Mouse (Mus musculus) myocyte (in vitro differentiated cells): ENCODE data around the gene Rfx1. TPM values are rescaled to one million over a fixed set of nuclear protein-coding genes. Genes with fewer than 3 reads are reported as not detected.

Experiments
- H3K27me3 ChIP-seq: one replicate; pipeline ENCODE4 v1.6.1; 2011; ENCODE audit not compliant: control insufficient read depth, insufficient read depth, insufficient read length
- H3K36me3 ChIP-seq: one replicate; pipeline ENCODE4 v1.6.1; 2011; ENCODE audit not compliant: control insufficient read depth, insufficient read depth
- H3K4me2 ChIP-seq: one replicate; pipeline ENCODE4 v1.6.1; 2011; ENCODE audit warnings: low read depth, control low read depth
- H3K4me3 ChIP-seq: one replicate; pipeline ENCODE4 v1.5.1; 2011; ENCODE audit warnings: mild to moderate bottlenecking, control low read depth, moderate library complexity
- H3K79me2 ChIP-seq: one replicate; pipeline ENCODE4 v1.6.1; 2011; ENCODE audit not compliant: control insufficient read depth, insufficient read depth
- H3ac ChIP-seq: one replicate; pipeline ENCODE4 v1.6.1; 2011; ENCODE audit not compliant: control insufficient read depth, insufficient read length
- CEBPB ChIP-seq: IDR thresholded peaks from 2 replicates; pipeline ENCODE4 v1.6.1; 2011; ENCODE audit warnings: mild to moderate bottlenecking, moderate library complexity; ENCODE audit not compliant: poor library complexity, insufficient read depth, severe bottlenecking
- E2F4 ChIP-seq: IDR thresholded peaks from one replicate; pipeline ENCODE4 v1.6.1; 2011; ENCODE audit warnings: mild to moderate bottlenecking, control low read depth, moderate library complexity; ENCODE audit not compliant: insufficient read depth
- MAX ChIP-seq: IDR thresholded peaks from one replicate; pipeline ENCODE4 v1.6.1; 2011; ENCODE audit warnings: low read depth, mild to moderate bottlenecking, control low read depth
- MYOD1 ChIP-seq, 3 experiments: IDR thresholded peaks; one replicate each; pipeline ENCODE4 v1.6.1; 2011; ENCODE audit warnings: control low read depth in 2 of 3, low read depth in 2 of 3, mild to moderate bottlenecking in 2 of 3, moderate library complexity in 1 of 3; ENCODE audit not compliant: insufficient read length in 2 of 3, control insufficient read depth in 1 of 3
- MYOG ChIP-seq, 3 experiments: IDR thresholded peaks; one replicate each; pipeline ENCODE4 v1.6.1; 2011; ENCODE audit warnings: control low read depth in 2 of 3, low read depth in 2 of 3, mild to moderate bottlenecking in 2 of 3; ENCODE audit not compliant: insufficient read length in 2 of 3, control insufficient read depth in 1 of 3, insufficient read depth in 1 of 3
- POLR2A ChIP-seq: IDR thresholded peaks from one replicate; pipeline ENCODE4 v1.6.1; 2011; ENCODE audit warnings: low read depth, mild to moderate bottlenecking, control low read depth, moderate library complexity; ENCODE audit not compliant: insufficient read length
- POLR2AphosphoS2 ChIP-seq: IDR thresholded peaks from one replicate; pipeline ENCODE4 v1.6.1; 2011; ENCODE audit warnings: low read depth, control low read depth; ENCODE audit not compliant: insufficient read length
- REST ChIP-seq: IDR thresholded peaks from one replicate; pipeline ENCODE4 v1.6.1; 2011; ENCODE audit warnings: mild to moderate bottlenecking, control low read depth, moderate library complexity; ENCODE audit not compliant: insufficient read depth, insufficient read length
- SRF ChIP-seq: IDR thresholded peaks from one replicate; pipeline ENCODE4 v1.6.1; 2011; ENCODE audit warnings: low read depth; ENCODE audit not compliant: control insufficient read depth, insufficient read length
- TCF12 ChIP-seq: IDR thresholded peaks from one replicate; pipeline ENCODE4 v1.6.1; 2011; ENCODE audit warnings: mild to moderate bottlenecking, control low read depth; ENCODE audit not compliant: poor library complexity, insufficient read depth, severe bottlenecking
- TCF3 ChIP-seq: IDR thresholded peaks from one replicate; pipeline ENCODE4 v1.6.1; 2011; ENCODE audit warnings: low read depth, control low read depth; ENCODE audit not compliant: insufficient read length
- USF1 ChIP-seq: IDR thresholded peaks from one replicate; pipeline ENCODE4 v1.6.1; 2011; ENCODE audit warnings: low read depth, mild to moderate bottlenecking, control low read depth, moderate library complexity
- polyA plus RNA-seq: library from polyadenylated mRNA; unstranded; fragments of >200 nt; fragmentation: generic; extraction: Trizol; gene quantifications from one replicate; pipeline ENCODE4 v1.2.1, GENCODE M21; 2012; ENCODE audit warnings: missing spikeins

Rfx1 gene
- polyA plus RNA-seq, 1 experiment, result 9.9 TPM

DNA sequence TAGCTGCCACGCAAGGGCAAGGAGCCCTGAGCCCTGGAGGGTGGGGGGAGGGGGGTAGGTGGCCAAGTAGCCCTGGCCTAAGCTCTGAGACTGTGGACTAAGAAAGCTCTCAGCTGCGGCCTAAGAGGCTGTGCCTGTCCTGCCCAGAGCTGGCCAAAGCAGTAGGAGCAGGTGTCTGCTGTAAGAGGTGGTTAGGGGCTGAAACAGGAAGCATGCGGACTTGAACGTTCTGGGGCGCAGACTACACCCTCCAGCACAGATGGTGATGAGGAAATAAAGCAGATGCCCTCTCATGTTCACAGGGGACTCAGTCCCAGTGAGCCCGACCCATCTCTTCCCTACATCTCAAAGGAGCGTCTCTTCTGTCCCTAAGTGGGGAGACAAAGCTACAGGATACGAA lies 65.6 kb downstream of the Rfx1 start:
- peaks cover 9% of the 10 kb centered on the region for H3K36me3 ChIP-seq
- no peak overlapping the region for H3K4me2 ChIP-seq
- H3K27me3 ChIP-seq, result no peaks in the 10 kb centered on the region
- H3K4me3 ChIP-seq, result no peak overlapping the region
- H3K79me2 ChIP-seq, result no peaks in the 10 kb centered on the region
- H3ac ChIP-seq, result no peak overlapping the region
- TF ChIP-seq TCF12, result no peak
- TF ChIP-seq MYOG (IDR thresholded peaks at IDR 0.05; ENCODE audit: control insufficient read depth in 1 of 3, insufficient read depth in 1 of 3, insufficient read length in 2 of 3, low read depth in 2 of 3), result no peak
- no peak for TF ChIP-seq TCF3

DNA sequence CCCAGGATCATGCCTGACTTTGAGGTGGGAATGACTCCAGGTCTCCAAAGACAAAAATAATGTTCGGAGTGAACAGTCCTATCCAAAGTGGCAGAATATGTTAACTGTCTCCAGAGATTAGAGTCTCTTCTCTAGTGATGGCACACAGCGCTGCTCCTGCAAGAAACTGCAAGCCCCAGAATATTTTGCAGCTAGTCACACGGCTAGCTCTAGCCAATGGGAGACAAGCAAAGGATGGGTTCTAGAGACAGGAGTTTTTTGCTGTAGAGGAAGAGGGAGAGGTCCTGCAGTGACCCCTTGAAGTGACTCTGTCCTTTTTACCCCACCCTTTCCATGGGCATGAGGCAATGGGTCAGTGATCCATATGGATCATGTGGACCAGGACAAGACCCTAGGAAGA lies 71.2 kb downstream of the Rfx1 start:
- H3K4me3 ChIP-seq, result no peak overlapping the region
- TF ChIP-seq SRF (no peak), MAX (no peak), TCF12 (no peak), USF1 (no peak), POLR2AphosphoS2 (no peak), MYOD1 (IDR thresholded peaks at IDR 0.05; ENCODE audit: control insufficient read depth in 1 of 3, insufficient read length in 2 of 3, low read depth in 2 of 3) (no peak), CEBPB (no peak), MYOG (IDR thresholded peaks at IDR 0.05; ENCODE audit: control insufficient read depth in 1 of 3, insufficient read depth in 1 of 3, insufficient read length in 2 of 3, low read depth in 2 of 3) (no peak), REST (no peak), E2F4 (no peak), TCF3 (no peak)
- H3K36me3 ChIP-seq, result peaks cover 23% of the 10 kb centered on the region
- no peaks in the 10 kb centered on the region for H3K27me3 ChIP-seq
- no peaks in the 10 kb centered on the region for H3K79me2 ChIP-seq
- H3K4me2 ChIP-seq, result no peak overlapping the region
- H3ac ChIP-seq, result no peak overlapping the region

DNA sequence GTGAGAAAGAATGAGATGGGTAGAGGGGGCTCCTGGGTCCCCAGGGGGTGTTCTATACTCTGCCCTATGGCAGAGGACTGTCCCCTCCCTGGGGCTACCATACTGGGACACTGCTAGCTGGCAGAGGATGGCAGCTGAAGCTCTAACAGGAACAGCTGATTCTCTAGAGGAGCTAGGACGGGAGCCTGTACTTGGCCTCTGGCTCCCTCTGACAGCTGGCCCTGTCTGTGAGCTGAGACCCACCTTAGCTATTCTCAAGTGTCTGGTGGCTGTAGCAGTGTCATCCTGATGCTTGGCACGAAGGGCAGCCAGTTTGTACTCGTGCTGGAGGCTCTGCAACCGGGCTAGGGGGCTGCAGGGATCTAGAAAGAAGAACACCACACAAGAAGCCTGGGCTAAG lies 74.2 kb downstream of the Rfx1 start:
- peaks cover 16% of the 10 kb centered on the region for H3K36me3 ChIP-seq
- no peaks in the 10 kb centered on the region for H3K79me2 ChIP-seq
- no peaks in the 10 kb centered on the region for H3K27me3 ChIP-seq
- no peak for TF ChIP-seq REST
- peak in 2 of 3 experiments; percentile 61 to 70 for TF ChIP-seq MYOD1 (IDR thresholded peaks at IDR 0.05; ENCODE audit: control insufficient read depth in 1 of 3, insufficient read length in 2 of 3, low read depth in 2 of 3)
- TF ChIP-seq MYOG (IDR thresholded peaks at IDR 0.05; ENCODE audit: control insufficient read depth in 1 of 3, insufficient read depth in 1 of 3, insufficient read length in 2 of 3, low read depth in 2 of 3), result peak in 2 of 3 experiments; percentile 40 to 65
- no peak for TF ChIP-seq SRF
- H3K4me2 ChIP-seq, result no peak overlapping the region
- no peak overlapping the region for H3K4me3 ChIP-seq
- no peak overlapping the region for H3ac ChIP-seq

DNA sequence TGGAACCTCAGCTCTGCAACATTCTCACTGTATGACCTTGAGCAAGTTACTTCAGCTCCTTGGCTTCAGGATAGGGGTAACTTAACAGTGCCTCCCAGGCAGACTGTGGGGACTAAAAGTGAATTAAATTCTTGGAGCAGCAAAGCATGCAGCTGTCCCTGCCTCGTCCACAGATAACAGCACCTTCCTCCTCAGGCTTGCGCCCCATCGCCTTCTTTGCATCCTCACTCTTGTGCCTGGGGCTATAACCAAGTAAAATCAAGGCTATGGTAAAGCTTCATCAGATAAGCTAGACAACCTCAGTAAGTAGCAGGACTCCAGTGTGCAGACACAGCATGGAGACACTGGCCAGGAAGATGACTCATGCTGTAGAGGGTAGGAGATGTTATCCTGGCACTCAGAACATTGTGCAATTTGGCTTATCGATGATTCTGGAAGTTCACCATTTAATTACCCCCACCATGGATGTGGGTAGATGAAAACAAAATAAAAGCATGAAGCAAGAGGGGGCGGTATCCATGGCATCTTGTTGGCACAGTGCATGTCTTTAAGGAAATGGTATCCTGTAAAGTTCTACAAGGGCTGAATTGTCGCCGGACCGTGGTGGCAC lies 78.1 kb downstream of the Rfx1 start:
- Histone ChIP-seq H3K4me3 (no peak overlapping the region), H3K4me2 (no peak overlapping the region), H3K79me2 (peaks cover 4% of the 10 kb centered on the region), H3K36me3 (peaks cover 7% of the 10 kb centered on the region), H3K27me3 (no peaks in the 10 kb centered on the region), H3ac (no peak overlapping the region)
- TF ChIP-seq POLR2A, result no peak
- no peak for TF ChIP-seq E2F4
- no peak for TF ChIP-seq POLR2AphosphoS2
- no peak for TF ChIP-seq MYOG (IDR thresholded peaks at IDR 0.05; ENCODE audit: control insufficient read depth in 1 of 3, insufficient read depth in 1 of 3, insufficient read length in 2 of 3, low read depth in 2 of 3)
- peak; percentile 59 for TF ChIP-seq CEBPB
- TF ChIP-seq USF1, result no peak
- no peak for TF ChIP-seq MAX
- TF ChIP-seq TCF12, result no peak

Other genes starting within 250 kb of the Rfx1 start
- gene Adgrl1, start 166.7 kb upstream of the Rfx1 start, polyA plus RNA-seq, result 11.5 TPM
- gene Gm10644, start 111.6 kb upstream of the Rfx1 start, polyA plus RNA-seq, result 0.11 TPM
- 36.8 TPM for gene Asf1b, start 111.3 kb upstream of the Rfx1 start, polyA plus RNA-seq
- gene Prkaca, start 93.8 kb upstream of the Rfx1 start, polyA plus RNA-seq, result 181 TPM
- gene Samd1, start 69.2 kb upstream of the Rfx1 start, polyA plus RNA-seq, result 30.6 TPM
- 0.29 TPM for gene 1700067K01Rik, start 65.3 kb upstream of the Rfx1 start, polyA plus RNA-seq
- gene 2210011C24Rik, start 54.7 kb upstream of the Rfx1 start, polyA plus RNA-seq, result 6.1 TPM
- gene Palm3, start 45.4 kb upstream of the Rfx1 start, polyA plus RNA-seq, result 4.9 TPM
- 0.07 TPM for gene Il27ra, start 24.2 kb upstream of the Rfx1 start, polyA plus RNA-seq
- not detected for gene Rln3, start 21.8 kb upstream of the Rfx1 start, polyA plus RNA-seq
- 0.35 TPM for gene Gm10643, start 1.7 kb upstream of the Rfx1 start, polyA plus RNA-seq
- gene Dcaf15, start 37.9 kb downstream of the Rfx1 start, polyA plus RNA-seq, result 24.3 TPM
- 9.3 TPM for gene Podnl1, start 59.2 kb downstream of the Rfx1 start, polyA plus RNA-seq
- gene Cc2d1a, start 81.1 kb downstream of the Rfx1 start, polyA plus RNA-seq, result 25.3 TPM
- 0.24 TPM for gene 4930432K21Rik, start 81.2 kb downstream of the Rfx1 start, polyA plus RNA-seq
- gene Nanos3, start 118.4 kb downstream of the Rfx1 start, polyA plus RNA-seq, result 1.2 TPM
- 12.7 TPM for gene Zswim4, start 170.2 kb downstream of the Rfx1 start, polyA plus RNA-seq
- gene D8Ertd738e, start 182.9 kb downstream of the Rfx1 start, polyA plus RNA-seq, result 232 TPM
- 22.8 TPM for gene Mri1, start 190.5 kb downstream of the Rfx1 start, polyA plus RNA-seq
- gene Ccdc130, start 203.5 kb downstream of the Rfx1 start, polyA plus RNA-seq, result 28.9 TPM